Mouse (Mus musculus) spleen, adult 2 months (tissue): Measurements from ENCODE around the gene Dock4.

Experiments used
- CTCF ChIP-seq: fragments of 200-500 bp; IDR thresholded peaks from 2 replicates; pipeline ENCODE4 v1.5.1; 2011; ENCODE audit warnings: mild to moderate bottlenecking, inconsistent platforms; ENCODE audit not compliant: insufficient read depth, insufficient read length, insufficient replicate concordance; ENCODE audit errors: extremely low read depth
- POLR2A ChIP-seq: fragments of 200-500 bp; IDR thresholded peaks from 2 replicates; pipeline ENCODE4 v1.6.1; 2011; ENCODE audit warnings: low read depth, low read length, inconsistent platforms

DNA sequence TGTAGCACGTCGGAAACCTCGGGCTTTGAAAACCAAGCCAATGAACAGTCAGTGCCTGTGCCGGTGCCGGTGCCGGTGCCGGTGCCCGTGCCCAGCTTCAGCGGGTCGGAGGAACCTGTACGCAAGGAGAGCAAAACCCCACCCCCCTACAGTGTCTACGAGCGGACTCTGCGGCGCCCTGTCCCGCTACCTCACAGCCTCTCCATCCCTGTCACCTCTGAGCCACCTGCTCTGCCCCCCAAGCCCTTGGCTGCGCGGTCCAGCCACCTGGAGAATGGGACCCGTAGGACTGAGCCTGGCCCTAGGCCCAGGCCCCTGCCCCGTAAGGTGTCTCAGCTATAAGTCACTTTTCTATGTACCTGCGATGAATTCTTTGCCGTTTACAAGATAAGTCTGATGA, 398.6 kb downstream of the Dock4 start:
- no peak for TF ChIP-seq POLR2A
- no peak for TF ChIP-seq CTCF
